Mouse (Mus musculus): Measurements from ENCODE around the gene 5430402E10Rik. TPM values are rescaled to one million over a fixed set of nuclear protein-coding genes. Genes with fewer than 3 reads are reported as not detected.

Gene 5430402E10Rik
- not detected in 2 replicates for polyA plus RNA-seq (2015; fragmentation: Nextera tagmentation; extraction: Ambion mirVana)

GRCm38 (mm10) chrX:77924962-77925361 is at the start of gene 5430402E10Rik:
Gene 5430402E10Rik (minus strand): TSS chrX:77925062.

Other genes with a start within 250 kb of the 5430402E10Rik start
- gene Prkx, start 128.8 kb downstream of the 5430402E10Rik start, polyA plus RNA-seq (2015; fragmentation: Nextera tagmentation; extraction: Ambion mirVana) = 4.2 and 5.1 TPM in 2 replicates
- gene Pbsn, start 71.4 kb downstream of the 5430402E10Rik start, polyA plus RNA-seq (2015; fragmentation: Nextera tagmentation; extraction: Ambion mirVana) = not detected in 2 replicates
- not detected in 2 replicates for gene Gm14744, start 60.3 kb downstream of the 5430402E10Rik start, polyA plus RNA-seq (2015; fragmentation: Nextera tagmentation; extraction: Ambion mirVana)
- not detected in 2 replicates for gene Obp1a, start 166.3 kb upstream of the 5430402E10Rik start, polyA plus RNA-seq (2015; fragmentation: Nextera tagmentation; extraction: Ambion mirVana)
- gene Gm5938, start 200.4 kb upstream of the 5430402E10Rik start, polyA plus RNA-seq (2015; fragmentation: Nextera tagmentation; extraction: Ambion mirVana) = not detected in 2 replicates